18 mouse cellular contexts compared by ENCODE assay signal in the genomic region with DNA sequence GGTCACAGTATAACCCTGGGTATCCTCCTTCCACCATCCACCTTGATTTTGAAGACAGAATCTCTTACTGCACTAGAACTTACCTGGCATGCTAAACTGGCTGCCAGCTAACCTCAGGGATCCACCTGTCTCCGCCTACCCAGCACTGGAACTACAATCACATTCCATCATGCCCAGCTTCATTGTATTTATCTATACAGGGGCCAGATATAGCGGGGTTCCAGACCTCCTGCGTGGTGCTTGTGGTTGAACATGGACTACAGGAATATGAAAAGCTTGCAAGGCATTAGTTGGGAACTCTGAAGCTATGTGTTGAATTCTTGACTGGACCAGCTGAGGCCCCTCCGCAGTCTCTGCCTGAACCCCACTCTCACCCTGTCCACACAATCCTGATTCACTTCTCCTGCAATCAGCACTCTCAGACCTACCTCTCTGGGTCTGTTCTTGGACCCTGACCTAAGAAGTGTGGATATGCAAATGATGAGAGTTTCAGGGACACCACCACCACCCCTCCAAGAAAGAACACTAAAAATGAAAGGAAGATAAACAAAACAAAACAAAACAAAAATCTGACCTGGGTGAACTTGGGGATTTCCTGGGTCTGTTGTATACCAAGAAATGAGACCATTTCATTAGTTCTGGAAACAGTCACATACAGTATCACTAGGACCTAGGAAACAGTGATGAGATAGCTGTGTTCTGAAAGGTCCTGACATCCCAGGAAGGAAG.
"Had no signal": no experiment of that assay in that cellular context is flagged by ENCODE, and none has a peak within 500 bp of the region (broad histone marks: within the 10 kb centered on the region; RNA-seq: fewer than 3 reads in every experiment).

No protein-coding gene starts in this region.

- ATAC-seq: liver, postnatal 0 days; midbrain, embryonic 15.5 days had no signal

- DNase-seq: kidney, adult 8-10 months; kidney, postnatal 10 days; kidney, postnatal 36 days; layer of hippocampus, postnatal 36 days; liver, postnatal 0 days; lung, embryonic 14.5 days; thymus, postnatal 25 days had no signal

- H3K36me3 ChIP-seq: kidney, embryonic 15.5 days; limb, embryonic 12.5 days; limb, embryonic 15.5 days; midbrain, embryonic 12.5 days; midbrain, embryonic 15.5 days; neural tube, embryonic 13.5 days had no signal

- H3K4me3 ChIP-seq: kidney, embryonic 15.5 days; left cerebral cortex, adult 2 months; limb, embryonic 12.5 days; limb, embryonic 15.5 days; midbrain, embryonic 12.5 days; midbrain, embryonic 15.5 days; myocyte; neural tube, embryonic 13.5 days had no signal

- H3K9me3 ChIP-seq: kidney, embryonic 15.5 days; limb, embryonic 12.5 days; limb, embryonic 15.5 days; midbrain, embryonic 12.5 days; midbrain, embryonic 15.5 days; neural tube, embryonic 13.5 days had no signal

- H3K4me1 ChIP-seq: limb, embryonic 12.5 days; limb, embryonic 15.5 days; midbrain, embryonic 12.5 days; midbrain, embryonic 15.5 days had no signal

- H3K9ac ChIP-seq: kidney, embryonic 15.5 days; limb, embryonic 12.5 days; limb, embryonic 15.5 days; liver, embryonic 14.5 days; liver, postnatal 0 days; lung, embryonic 14.5 days; midbrain, embryonic 12.5 days; midbrain, embryonic 15.5 days; neural tube, embryonic 13.5 days had no signal

- H3K4me2 ChIP-seq: kidney, embryonic 15.5 days; limb, embryonic 12.5 days; limb, embryonic 15.5 days; liver, embryonic 11.5 days; lung, embryonic 14.5 days; midbrain, embryonic 12.5 days; midbrain, embryonic 15.5 days; neural tube, embryonic 13.5 days had no signal

- H3K27ac ChIP-seq: kidney, embryonic 15.5 days; left cerebral cortex, adult 2 months; limb, embryonic 12.5 days; limb, embryonic 15.5 days; liver, embryonic 14.5 days; macrophage; midbrain, embryonic 12.5 days; midbrain, embryonic 15.5 days; neural tube, embryonic 13.5 days had no signal

- H3K27me3 ChIP-seq: kidney, embryonic 15.5 days; limb, embryonic 12.5 days; limb, embryonic 15.5 days; midbrain, embryonic 12.5 days; midbrain, embryonic 15.5 days; neural tube, embryonic 13.5 days had no signal
